Mouse (Mus musculus): Measurements from ENCODE around the gene Tmem184a. TPM values are rescaled to one million over a fixed set of nuclear protein-coding genes. Genes with fewer than 3 reads are reported as not detected.
A peak's percentile ranks its signal among the peaks of the same experiment; 100 is the strongest.

Gene Tmem184a
- polyA plus RNA-seq, 1 experiment from 2014 or later: 15.1 TPM

- Histone ChIP-seq H3K36me3 (ENCODE audit: control insufficient read depth, insufficient read depth, low read length) (peaks cover 18% of the 10 kb centered on the region), H3K4me2 (ENCODE audit: low read length) (no peak overlapping the region), H3K9ac (ENCODE audit: low read length) (no peak overlapping the region), H3K27me3 (replicated peaks; ENCODE audit: control insufficient read depth, insufficient read depth, low read length) (no peaks in the 10 kb centered on the region), H3K9me3 (ENCODE audit: control insufficient read depth, low read length) (no peaks in the 10 kb centered on the region), H3K4me3 (ENCODE audit: low read depth, low read length) (no peak overlapping the region), H3K4me1 (replicated peaks; ENCODE audit: control insufficient read depth, insufficient read depth, low read length) (peaks cover 43% of the 10 kb centered on the region), H3K27ac (ENCODE audit: low read depth) (no peak overlapping the region)
- ATAC-seq (replicated peaks; ENCODE audit: low FRiP score, low TSS enrichment, low read depth) (no peak), DNase-seq (ENCODE audit: low spot score) (no peak)
- WGBS: 93% methylated on average over 33 of the region's 33 CpGs
These were observed 19.7 kb downstream of the Tmem184a start for GRCm38 (mm10) chr5:139799801-139800590.

- H3K27me3 ChIP-seq (replicated peaks; ENCODE audit: control insufficient read depth, insufficient read depth, low read length): no peaks in the 10 kb centered on the region
- H3K36me3 ChIP-seq (ENCODE audit: control insufficient read depth, insufficient read depth, low read length): peaks cover 18% of the 10 kb centered on the region
- H3K9ac ChIP-seq (ENCODE audit: low read length): no peak overlapping the region
- no peak overlapping the region for H3K27ac ChIP-seq (ENCODE audit: low read depth)
- peaks cover 44% of the 10 kb centered on the region for H3K4me1 ChIP-seq (replicated peaks; ENCODE audit: control insufficient read depth, insufficient read depth, low read length)
- ATAC-seq (replicated peaks; ENCODE audit: low FRiP score, low TSS enrichment, low read depth): no peak
- no peaks in the 10 kb centered on the region for H3K9me3 ChIP-seq (ENCODE audit: control insufficient read depth, low read length)
- no peak overlapping the region for H3K4me2 ChIP-seq (ENCODE audit: low read length)
- H3K4me3 ChIP-seq (ENCODE audit: low read depth, low read length): no peak overlapping the region
- WGBS: 92% methylated on average over 8 of the region's 9 CpGs
- no peak for DNase-seq (ENCODE audit: low spot score)
These were observed 20.7 kb downstream of the Tmem184a start for GRCm38 (mm10) chr5:139799041-139799440.

GRCm38 (mm10) chr5:139798168-139798900, 21.4 kb downstream of the Tmem184a start:
- DNase-seq (ENCODE audit: low spot score) (no peak), ATAC-seq (replicated peaks; ENCODE audit: low FRiP score, low TSS enrichment, low read depth) (no peak)
- peak overlapping the region; percentile 1; the same call in 1 of the 2 replicates for H3K9ac ChIP-seq (ENCODE audit: low read length)
- H3K4me3 ChIP-seq (ENCODE audit: low read depth, low read length): no peak overlapping the region
- WGBS: 42% methylated on average over 12 of the region's 12 CpGs
- H3K4me1 ChIP-seq (replicated peaks; ENCODE audit: control insufficient read depth, insufficient read depth, low read length): peaks cover 43% of the 10 kb centered on the region
- H3K9me3 ChIP-seq (ENCODE audit: control insufficient read depth, low read length): no peaks in the 10 kb centered on the region
- peak overlapping the region; percentile 34; the same call in 1 of the 2 replicates for H3K27ac ChIP-seq (ENCODE audit: low read depth)
- H3K27me3 ChIP-seq (replicated peaks; ENCODE audit: control insufficient read depth, insufficient read depth, low read length): no peaks in the 10 kb centered on the region
- peak overlapping the region; percentile 26; the same call in 1 of the 2 replicates for H3K4me2 ChIP-seq (ENCODE audit: low read length)
- peaks cover 18% of the 10 kb centered on the region for H3K36me3 ChIP-seq (ENCODE audit: control insufficient read depth, insufficient read depth, low read length)

GRCm38 (mm10) chr5:139797473-139798167, 22.1 kb downstream of the Tmem184a start:
- H3K4me1 ChIP-seq (replicated peaks; ENCODE audit: control insufficient read depth, insufficient read depth, low read length): peaks cover 50% of the 10 kb centered on the region
- H3K9me3 ChIP-seq (ENCODE audit: control insufficient read depth, low read length): no peaks in the 10 kb centered on the region
- DNase-seq (ENCODE audit: low spot score): peak; percentile 81
- WGBS: 24% methylated on average over 11 of the region's 11 CpGs
- peaks cover 18% of the 10 kb centered on the region for H3K36me3 ChIP-seq (ENCODE audit: control insufficient read depth, insufficient read depth, low read length)
- peak overlapping the region; percentile 84 for H3K27ac ChIP-seq (ENCODE audit: low read depth)
- H3K27me3 ChIP-seq (replicated peaks; ENCODE audit: control insufficient read depth, insufficient read depth, low read length): no peaks in the 10 kb centered on the region
- H3K4me3 ChIP-seq (ENCODE audit: low read depth, low read length): no peak overlapping the region
- ATAC-seq (replicated peaks; ENCODE audit: low FRiP score, low TSS enrichment, low read depth): peak; percentile 4
- 0 out of 2 replicates have a peak overlapping the region, but pooled peaks have one; percentile 30 for H3K9ac ChIP-seq (ENCODE audit: low read length)
- H3K4me2 ChIP-seq (ENCODE audit: low read length): peak overlapping the region; percentile 42

GRCm38 (mm10) chr5:139796900-139797299, 22.8 kb downstream of the Tmem184a start:
- WGBS: 4% methylated on average over 13 of the region's 13 CpGs
- Histone ChIP-seq H3K9ac (ENCODE audit: low read length) (peak overlapping the region; percentile 30), H3K27me3 (replicated peaks; ENCODE audit: control insufficient read depth, insufficient read depth, low read length) (no peaks in the 10 kb centered on the region), H3K4me3 (ENCODE audit: low read depth, low read length) (0 out of 2 replicates have a peak overlapping the region, but pooled peaks have one; percentile 3), H3K4me1 (replicated peaks; ENCODE audit: control insufficient read depth, insufficient read depth, low read length) (peaks cover 56% of the 10 kb centered on the region), H3K4me2 (ENCODE audit: low read length) (peak overlapping the region; percentile 42), H3K27ac (ENCODE audit: low read depth) (peak overlapping the region; percentile 84), H3K36me3 (ENCODE audit: control insufficient read depth, insufficient read depth, low read length) (peaks cover 16% of the 10 kb centered on the region), H3K9me3 (ENCODE audit: control insufficient read depth, low read length) (no peaks in the 10 kb centered on the region)
- DNase-seq (ENCODE audit: low spot score) (peak; percentile 79), ATAC-seq (replicated peaks; ENCODE audit: low FRiP score, low TSS enrichment, low read depth) (peak; percentile 56)

- H3K27ac ChIP-seq (ENCODE audit: low read depth): peak overlapping the region; percentile 84; the same call in 1 of the 2 replicates
- no peaks in the 10 kb centered on the region for H3K27me3 ChIP-seq (replicated peaks; ENCODE audit: control insufficient read depth, insufficient read depth, low read length)
- WGBS: 75% methylated on average over 9 of the region's 9 CpGs
- no peak overlapping the region for H3K4me3 ChIP-seq (ENCODE audit: low read depth, low read length)
- no peak for ATAC-seq (replicated peaks; ENCODE audit: low FRiP score, low TSS enrichment, low read depth)
- H3K4me1 ChIP-seq (replicated peaks; ENCODE audit: control insufficient read depth, insufficient read depth, low read length): peaks cover 56% of the 10 kb centered on the region
- H3K9ac ChIP-seq (ENCODE audit: low read length): peak overlapping the region; percentile 30; the same call in 1 of the 2 replicates
- peak overlapping the region; percentile 42 for H3K4me2 ChIP-seq (ENCODE audit: low read length)
- DNase-seq (ENCODE audit: low spot score): no peak
- H3K36me3 ChIP-seq (ENCODE audit: control insufficient read depth, insufficient read depth, low read length): peaks cover 12% of the 10 kb centered on the region
- H3K9me3 ChIP-seq (ENCODE audit: control insufficient read depth, low read length): no peaks in the 10 kb centered on the region
These were observed 23.6 kb downstream of the Tmem184a start for GRCm38 (mm10) chr5:139796001-139796620.

GRCm38 (mm10) chr5:139794938-139795337, 24.8 kb downstream of the Tmem184a start:
- Histone ChIP-seq H3K4me3 (ENCODE audit: low read depth, low read length) (no peak overlapping the region), H3K9me3 (ENCODE audit: control insufficient read depth, low read length) (no peaks in the 10 kb centered on the region), H3K4me2 (ENCODE audit: low read length) (no peak overlapping the region), H3K27ac (ENCODE audit: low read depth) (no peak overlapping the region), H3K36me3 (ENCODE audit: control insufficient read depth, insufficient read depth, low read length) (peaks cover 4% of the 10 kb centered on the region), H3K4me1 (replicated peaks; ENCODE audit: control insufficient read depth, insufficient read depth, low read length) (peaks cover 61% of the 10 kb centered on the region), H3K27me3 (replicated peaks; ENCODE audit: control insufficient read depth, insufficient read depth, low read length) (no peaks in the 10 kb centered on the region), H3K9ac (ENCODE audit: low read length) (no peak overlapping the region)
- 69% methylated on average over 10 of the region's 10 CpGs for WGBS
- DNase-seq (ENCODE audit: low spot score) (no peak), ATAC-seq (replicated peaks; ENCODE audit: low FRiP score, low TSS enrichment, low read depth) (no peak)

GRCm38 (mm10) chr5:139794137-139794536, 25.6 kb downstream of the Tmem184a start:
- no peak for ATAC-seq (replicated peaks; ENCODE audit: low FRiP score, low TSS enrichment, low read depth)
- 87% methylated on average over 5 of the region's 5 CpGs for WGBS
- H3K4me2 ChIP-seq (ENCODE audit: low read length): peak overlapping the region; percentile 93; the same call in 1 of the 2 replicates
- H3K27ac ChIP-seq (ENCODE audit: low read depth): peak overlapping the region; percentile 66
- DNase-seq (ENCODE audit: low spot score): no peak
- peaks cover 61% of the 10 kb centered on the region for H3K4me1 ChIP-seq (replicated peaks; ENCODE audit: control insufficient read depth, insufficient read depth, low read length)
- H3K9ac ChIP-seq (ENCODE audit: low read length): no peak overlapping the region
- H3K9me3 ChIP-seq (ENCODE audit: control insufficient read depth, low read length): no peaks in the 10 kb centered on the region
- no peaks in the 10 kb centered on the region for H3K36me3 ChIP-seq (ENCODE audit: control insufficient read depth, insufficient read depth, low read length)
- no peaks in the 10 kb centered on the region for H3K27me3 ChIP-seq (replicated peaks; ENCODE audit: control insufficient read depth, insufficient read depth, low read length)
- no peak overlapping the region for H3K4me3 ChIP-seq (ENCODE audit: low read depth, low read length)
